Mouse (Mus musculus): ENCODE measurements around the gene Methig1. TPM values are rescaled to one million over a fixed set of nuclear protein-coding genes. Genes with fewer than 3 reads are reported as not detected.
"Not testable (repeated sequence)": the region's sequence is repeated elsewhere in the genome, so short reads cannot be mapped to it uniquely, and the experiment has no call there.

Gene Methig1
- polyA plus RNA-seq, 1 experiment from 2014 or later: not detected

DNA sequence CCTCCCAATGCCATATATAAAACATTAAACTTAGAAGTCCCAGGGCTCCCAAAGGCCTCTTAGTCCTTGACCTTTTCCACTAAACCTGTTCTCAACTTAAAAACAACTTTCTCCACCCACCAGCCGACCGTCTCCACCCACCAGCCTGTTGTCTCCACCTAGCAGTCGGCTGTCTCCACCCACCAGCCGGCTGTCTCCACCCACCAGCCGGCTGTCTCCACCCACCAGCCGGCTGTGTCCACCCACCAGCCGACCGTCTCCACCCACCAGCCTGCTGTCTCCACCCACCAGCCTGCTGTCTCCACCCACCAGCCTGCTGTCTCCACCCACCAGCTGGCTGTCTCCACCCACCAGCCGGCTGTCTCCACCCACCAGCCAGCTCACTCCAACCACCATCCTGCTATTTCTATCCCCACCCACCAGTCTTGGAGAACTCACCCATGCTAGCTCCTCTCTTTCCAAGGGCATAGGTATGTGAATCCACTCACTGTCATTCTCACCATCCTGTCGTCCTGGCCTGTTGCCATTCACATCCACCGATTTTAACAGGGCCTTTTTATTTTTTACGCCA is 28.8 kb upstream of the Methig1 start:
- no peaks in the 10 kb centered on the region for H3K36me3 ChIP-seq (ENCODE audit: insufficient read depth, low read length)
- no peak for TF ChIP-seq CTCF (IDR thresholded peaks at IDR 0.05)
- no peak for TF ChIP-seq EP300 (IDR thresholded peaks at IDR 0.05)
- H3K27me3 ChIP-seq (replicated peaks; ENCODE audit: insufficient read depth, low read length): no peaks in the 10 kb centered on the region
- no peak overlapping the region for H3K9ac ChIP-seq (replicated peaks; ENCODE audit: low read depth)
- no peak overlapping the region for H3K4me2 ChIP-seq (replicated peaks; ENCODE audit: low read depth, low read length)
- H3K9me3 ChIP-seq (ENCODE audit: low read length): no peaks in the 10 kb centered on the region
- peaks cover 4% of the 10 kb centered on the region; the same call in 1 of the 2 replicates for H3K4me1 ChIP-seq (ENCODE audit: insufficient read depth, low read depth, low read length)
- H3K27ac ChIP-seq (ENCODE audit: low read length): no peak overlapping the region
- ATAC-seq: no peak
- H3K4me3 ChIP-seq (ENCODE audit: low read depth, low read length): no peak overlapping the region
- 56% methylated on average over 12 of the region's 12 CpGs for WGBS
- peak; percentile 48 for DNase-seq (ENCODE audit: low spot score)

DNA sequence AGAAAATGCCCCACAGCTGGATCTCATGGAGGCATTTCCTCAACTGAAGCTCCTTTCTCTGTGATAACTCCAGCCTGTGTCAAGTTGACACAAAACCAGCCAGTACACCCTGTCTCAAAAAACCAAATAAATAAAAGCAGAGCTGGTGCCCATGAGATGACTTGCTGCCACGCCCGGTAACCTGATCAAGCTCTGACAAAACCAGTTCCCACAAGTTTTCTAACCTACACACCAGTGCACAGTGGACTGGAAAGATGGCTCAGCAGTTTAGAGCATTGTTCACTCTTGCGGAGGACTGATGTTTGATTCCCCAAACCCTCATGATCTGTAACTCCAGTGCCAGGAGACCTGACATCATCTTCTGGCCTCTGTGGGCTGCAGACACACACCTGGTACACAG is 27.7 kb upstream of the Methig1 start:
- Histone ChIP-seq H3K9me3 (ENCODE audit: low read length) (no peaks in the 10 kb centered on the region), H3K4me1 (ENCODE audit: insufficient read depth, low read depth, low read length) (peaks cover 2% of the 10 kb centered on the region; the same call in 1 of the 2 replicates), H3K4me2 (replicated peaks; ENCODE audit: low read depth, low read length) (no peak overlapping the region), H3K27ac (ENCODE audit: low read length) (no peak overlapping the region), H3K9ac (replicated peaks; ENCODE audit: low read depth) (no peak overlapping the region), H3K36me3 (ENCODE audit: insufficient read depth, low read length) (no peaks in the 10 kb centered on the region), H3K27me3 (replicated peaks; ENCODE audit: insufficient read depth, low read length) (no peaks in the 10 kb centered on the region), H3K4me3 (ENCODE audit: low read depth, low read length) (no peak overlapping the region)
- no peak for TF ChIP-seq CTCF (IDR thresholded peaks at IDR 0.05)
- no peak for TF ChIP-seq EP300 (IDR thresholded peaks at IDR 0.05)
- no peak for DNase-seq (ENCODE audit: low spot score)
- WGBS: 83% methylated on average over 3 of the region's 3 CpGs
- no peak for ATAC-seq

DNA sequence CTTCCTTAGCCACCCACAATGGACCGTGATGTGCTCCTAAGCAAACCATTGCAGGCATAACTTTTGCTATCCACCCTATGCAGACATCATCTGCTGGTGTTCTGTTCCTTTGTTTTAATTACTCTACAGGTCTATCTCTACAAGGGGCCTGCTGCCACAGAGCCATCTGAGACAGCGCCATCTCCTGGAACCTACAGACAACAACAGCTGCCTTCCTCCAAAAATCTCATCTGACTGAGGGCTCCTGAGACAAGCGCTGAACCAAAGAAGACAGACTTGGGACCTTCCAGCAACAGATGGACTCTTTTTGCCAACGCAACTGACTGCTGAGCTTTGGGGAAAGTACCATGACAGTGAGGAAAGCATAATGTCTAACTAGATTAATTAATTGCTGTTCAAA is 24.9 kb upstream of the Methig1 start:
- not testable (repeated sequence) for ATAC-seq; H3K27ac ChIP-seq (ENCODE audit: low read length); H3K4me2 ChIP-seq (replicated peaks; ENCODE audit: low read depth, low read length); H3K4me3 ChIP-seq (ENCODE audit: low read depth, low read length); DNase-seq (ENCODE audit: low spot score); H3K36me3 ChIP-seq (ENCODE audit: insufficient read depth, low read length); H3K27me3 ChIP-seq (replicated peaks; ENCODE audit: insufficient read depth, low read length); H3K9ac ChIP-seq (replicated peaks; ENCODE audit: low read depth); H3K9me3 ChIP-seq (ENCODE audit: low read length); H3K4me1 ChIP-seq (ENCODE audit: insufficient read depth, low read depth, low read length)
- peak; percentile 47 for TF ChIP-seq CTCF (IDR thresholded peaks at IDR 0.05)
- 65% methylated on average over 3 of the region's 4 CpGs for WGBS

DNA sequence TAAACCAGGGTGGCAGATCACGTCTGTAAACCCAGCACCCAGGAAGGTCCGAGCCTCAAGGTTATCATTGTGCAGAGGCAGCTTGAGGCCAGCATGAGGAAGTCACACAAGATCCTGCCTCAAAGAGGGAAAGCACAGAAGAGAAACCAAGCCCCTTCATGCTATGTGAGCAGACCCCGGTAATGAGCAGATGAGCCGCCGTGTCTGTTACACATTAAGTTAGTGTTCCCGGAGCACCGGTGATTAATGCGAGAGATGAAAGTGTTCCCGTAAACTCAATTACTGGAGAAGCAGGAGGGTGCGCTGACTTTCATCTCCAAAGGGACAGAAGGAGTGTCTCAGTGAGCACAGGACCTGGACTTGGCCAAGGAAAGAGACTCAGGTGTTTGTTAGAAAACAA is 23.6 kb upstream of the Methig1 start:
- WGBS: 84% methylated on average over 9 of the region's 10 CpGs
- not testable (repeated sequence) for H3K27me3 ChIP-seq (replicated peaks; ENCODE audit: insufficient read depth, low read length); H3K27ac ChIP-seq (ENCODE audit: low read length); H3K4me3 ChIP-seq (ENCODE audit: low read depth, low read length); H3K9ac ChIP-seq (replicated peaks; ENCODE audit: low read depth); ATAC-seq; H3K4me1 ChIP-seq (ENCODE audit: insufficient read depth, low read depth, low read length); H3K9me3 ChIP-seq (ENCODE audit: low read length); DNase-seq (ENCODE audit: low spot score); H3K4me2 ChIP-seq (replicated peaks; ENCODE audit: low read depth, low read length); H3K36me3 ChIP-seq (ENCODE audit: insufficient read depth, low read length)

DNA sequence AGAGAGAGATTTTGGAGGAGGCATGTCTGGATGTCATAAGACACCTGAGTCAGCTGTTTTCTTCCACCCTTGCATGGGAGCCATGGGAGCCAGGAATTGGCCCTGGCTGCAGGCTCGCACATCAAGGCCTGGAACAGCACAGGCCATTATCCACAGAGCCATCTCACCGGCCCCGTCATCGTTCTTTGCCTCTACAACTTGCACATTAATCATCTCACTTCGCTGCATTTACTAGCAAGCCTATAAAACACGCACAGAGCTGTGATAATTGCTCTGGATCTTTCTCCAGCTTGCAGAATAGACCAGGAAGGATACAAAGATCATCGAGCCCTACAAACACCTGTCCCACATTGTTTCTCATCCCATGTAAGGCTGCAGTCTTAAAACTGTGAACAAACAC is 22.2 kb upstream of the Methig1 start:
- DNase-seq (ENCODE audit: low spot score): no peak
- no peaks in the 10 kb centered on the region for H3K9me3 ChIP-seq (ENCODE audit: low read length)
- no peak overlapping the region for H3K4me3 ChIP-seq (ENCODE audit: low read depth, low read length)
- ATAC-seq: no peak
- H3K9ac ChIP-seq (replicated peaks; ENCODE audit: low read depth): no peak overlapping the region
- no peaks in the 10 kb centered on the region for H3K36me3 ChIP-seq (ENCODE audit: insufficient read depth, low read length)
- H3K27ac ChIP-seq (ENCODE audit: low read length): no peak overlapping the region
- TF ChIP-seq CTCF (IDR thresholded peaks at IDR 0.05) (no peak), EP300 (IDR thresholded peaks at IDR 0.05) (no peak)
- 82% methylated on average over 7 of the region's 7 CpGs for WGBS
- H3K4me1 ChIP-seq (ENCODE audit: insufficient read depth, low read depth, low read length): no peaks in the 10 kb centered on the region
- H3K4me2 ChIP-seq (replicated peaks; ENCODE audit: low read depth, low read length): no peak overlapping the region
- no peaks in the 10 kb centered on the region for H3K27me3 ChIP-seq (replicated peaks; ENCODE audit: insufficient read depth, low read length)

DNA sequence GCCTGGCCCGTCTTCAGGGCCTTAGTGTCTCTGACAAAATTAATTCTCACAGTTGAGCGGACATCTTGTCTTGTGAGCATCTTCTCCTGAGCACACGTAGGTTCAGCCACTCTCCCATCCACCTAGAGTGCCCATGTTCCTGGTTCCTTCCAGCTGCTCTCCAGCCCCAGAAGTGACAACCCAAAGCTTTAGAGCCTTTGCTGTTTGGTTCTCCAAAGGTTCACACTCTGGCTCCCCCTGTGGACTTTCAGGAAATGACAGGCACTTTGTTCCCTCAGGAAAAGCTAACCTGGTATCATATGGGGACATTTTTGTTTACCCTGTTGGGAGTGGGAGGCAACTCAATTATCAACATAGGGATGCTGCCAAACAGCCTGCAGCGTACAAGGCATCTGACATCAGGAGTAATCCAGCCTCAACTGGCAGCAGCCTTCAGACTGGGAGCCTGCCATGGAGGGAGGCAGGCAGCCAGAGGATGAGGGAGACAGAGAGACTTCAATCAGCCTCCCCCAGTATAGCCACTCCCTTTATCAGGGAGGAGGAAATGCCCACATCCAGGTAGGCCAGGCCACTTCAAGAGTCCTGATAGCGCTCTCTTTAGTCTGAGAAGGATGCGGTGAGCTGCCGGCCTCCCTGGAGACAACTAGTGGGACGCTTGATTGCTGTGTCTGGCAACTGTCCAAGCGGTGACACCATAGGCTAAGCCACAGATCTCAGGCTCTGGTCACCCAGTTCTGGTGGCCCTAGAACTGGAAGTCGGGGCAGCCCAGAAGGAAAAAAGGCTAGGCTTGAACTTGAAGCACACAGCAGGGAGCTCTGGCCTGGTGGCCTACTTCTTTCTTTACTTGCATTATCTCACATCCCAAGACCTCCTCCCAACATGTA is 20.6 kb upstream of the Methig1 start:
- H3K9me3 ChIP-seq (ENCODE audit: low read length); H3K9ac ChIP-seq (replicated peaks; ENCODE audit: low read depth); H3K27ac ChIP-seq (ENCODE audit: low read length); H3K4me2 ChIP-seq (replicated peaks; ENCODE audit: low read depth, low read length); H3K4me3 ChIP-seq (ENCODE audit: low read depth, low read length); H3K36me3 ChIP-seq (ENCODE audit: insufficient read depth, low read length); H3K4me1 ChIP-seq (ENCODE audit: insufficient read depth, low read depth, low read length); H3K27me3 ChIP-seq (replicated peaks; ENCODE audit: insufficient read depth, low read length); DNase-seq (ENCODE audit: low spot score): not testable (repeated sequence)
- 31% methylated on average over 2 of the region's 10 CpGs for WGBS
- peak; percentile 32 for TF ChIP-seq CTCF (IDR thresholded peaks at IDR 0.05)
- peak; percentile 70 for ATAC-seq
